Mouse (Mus musculus): ENCODE measurements around the gene Gm20388. TPM values are rescaled to one million over a fixed set of nuclear protein-coding genes. Genes with fewer than 3 reads are reported as not detected.
"Not testable (repeated sequence)": the region's sequence is repeated elsewhere in the genome, so short reads cannot be mapped to it uniquely, and the experiment has no call there.

The Gm20388 gene
- polyA plus RNA-seq, 1 experiment from 2014 or later: not detected

DNA sequence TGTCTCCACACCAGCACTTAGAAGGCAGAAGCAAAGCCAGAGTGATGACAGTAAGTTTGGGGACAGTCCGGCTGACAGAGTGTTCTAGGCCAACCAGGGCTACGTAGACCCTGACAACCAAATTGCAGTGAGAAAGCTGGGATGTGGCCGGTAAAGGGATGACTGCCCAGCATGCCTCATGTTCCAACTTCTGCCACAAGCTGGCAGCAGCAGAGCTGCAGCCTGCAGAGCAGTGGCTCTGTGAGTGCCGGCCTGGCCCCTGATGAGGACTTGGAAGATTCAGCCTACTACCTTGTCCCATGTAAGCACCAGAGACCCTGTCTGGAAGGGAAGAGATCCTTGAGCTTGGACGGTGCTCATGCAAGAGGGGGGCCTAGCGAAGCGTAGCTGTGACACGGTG, 765.1 kb downstream of the Gm20388 start:
- no peak for ATAC-seq (ENCODE audit: low FRiP score)
- WGBS: 72% methylated on average over 8 of the region's 8 CpGs
- Histone ChIP-seq H3K9me3 (ENCODE audit: control insufficient read depth, low read length) (no peaks in the 10 kb centered on the region), H3K27ac (ENCODE audit: low read depth, low read length) (no peak overlapping the region), H3K4me1 (ENCODE audit: control insufficient read depth, insufficient read depth, low read length) (no peaks in the 10 kb centered on the region), H3K4me2 (no peak overlapping the region), H3K27me3 (ENCODE audit: control insufficient read depth, insufficient read depth, low read length) (no peaks in the 10 kb centered on the region), H3K36me3 (ENCODE audit: control insufficient read depth, insufficient read depth, low read length) (peaks cover 10% of the 10 kb centered on the region), H3K4me3 (ENCODE audit: low read depth, low read length) (no peak overlapping the region), H3K9ac (ENCODE audit: low read length) (no peak overlapping the region)
- no peak for DNase-seq (ENCODE audit: low spot score, missing footprints)

DNA sequence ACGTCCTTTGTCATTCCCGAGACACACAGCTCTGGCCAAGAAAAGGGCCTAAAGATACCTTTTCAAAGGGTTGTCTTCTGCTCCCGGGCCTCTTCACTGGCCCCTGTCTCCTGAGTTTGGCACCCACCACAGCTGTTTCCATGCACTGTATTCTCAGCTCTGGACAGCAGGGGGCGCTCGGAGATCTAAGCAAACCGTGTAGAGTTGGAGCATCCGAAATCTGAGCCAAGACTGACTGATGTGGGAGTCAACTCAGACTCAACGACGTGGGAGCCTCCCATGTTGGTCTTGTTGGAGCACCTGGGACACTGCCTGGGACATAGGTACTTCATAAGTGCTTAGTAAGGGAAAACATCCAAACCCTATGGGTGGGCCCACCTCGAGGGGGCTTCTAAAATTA, 767.8 kb downstream of the Gm20388 start:
- Histone ChIP-seq H3K4me2 (no peak overlapping the region), H3K27me3 (ENCODE audit: control insufficient read depth, insufficient read depth, low read length) (no peaks in the 10 kb centered on the region), H3K4me3 (ENCODE audit: low read depth, low read length) (no peak overlapping the region), H3K9me3 (ENCODE audit: control insufficient read depth, low read length) (no peaks in the 10 kb centered on the region), H3K36me3 (ENCODE audit: control insufficient read depth, insufficient read depth, low read length) (peaks cover under 1% of the 10 kb centered on the region), H3K27ac (ENCODE audit: low read depth, low read length) (no peak overlapping the region), H3K9ac (ENCODE audit: low read length) (no peak overlapping the region), H3K4me1 (ENCODE audit: control insufficient read depth, insufficient read depth, low read length) (no peaks in the 10 kb centered on the region)
- WGBS: 13% methylated on average over 10 of the region's 10 CpGs
- DNase-seq (ENCODE audit: low spot score, missing footprints) (peak; percentile 99), ATAC-seq (ENCODE audit: low FRiP score) (peak; percentile 52; the same call in 1 of the 2 replicates)

DNA sequence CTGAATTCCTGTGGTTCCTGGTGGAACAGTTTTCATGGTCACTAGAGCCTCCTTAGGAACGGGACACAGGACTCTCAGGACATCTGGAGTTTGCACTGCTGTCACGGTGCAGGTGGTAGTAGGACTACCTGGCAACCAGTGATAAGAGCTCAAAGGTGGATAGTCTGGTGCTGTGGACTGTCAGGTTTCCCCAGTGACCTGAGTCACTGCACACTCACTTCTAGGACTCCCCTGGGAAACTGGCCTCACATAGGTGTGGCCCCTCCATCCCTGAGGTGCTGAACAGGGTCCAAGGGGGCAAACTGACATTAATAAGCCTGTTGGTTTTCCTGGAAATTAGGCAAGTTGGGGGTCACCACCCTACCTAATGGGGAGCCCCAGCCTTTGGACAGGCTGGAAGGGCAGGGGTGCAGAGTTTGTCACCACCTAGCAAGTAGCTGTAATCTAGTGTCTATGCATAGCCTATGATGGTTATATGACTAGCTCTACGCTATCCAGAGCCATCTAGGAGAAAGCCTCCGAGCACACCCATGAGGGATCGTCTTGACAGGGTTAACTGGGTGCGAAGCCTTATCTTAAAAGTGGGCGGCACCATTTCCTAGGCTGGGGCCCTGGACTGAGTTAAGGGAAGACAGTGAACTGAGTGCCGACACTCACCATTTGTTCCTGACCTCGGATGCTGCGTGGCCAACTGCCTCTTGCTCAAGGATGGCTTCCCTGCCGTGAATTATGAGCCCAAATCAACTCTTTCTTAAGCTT, 769.2 kb downstream of the Gm20388 start:
- no peak for DNase-seq (ENCODE audit: low spot score, missing footprints)
- WGBS: 74% methylated on average over 11 of the region's 11 CpGs
- Histone ChIP-seq H3K4me3 (ENCODE audit: low read depth, low read length) (no peak overlapping the region), H3K4me2 (no peak overlapping the region), H3K9me3 (ENCODE audit: control insufficient read depth, low read length) (no peaks in the 10 kb centered on the region), H3K36me3 (ENCODE audit: control insufficient read depth, insufficient read depth, low read length) (no peaks in the 10 kb centered on the region), H3K27ac (ENCODE audit: low read depth, low read length) (no peak overlapping the region), H3K9ac (ENCODE audit: low read length) (no peak overlapping the region), H3K27me3 (ENCODE audit: control insufficient read depth, insufficient read depth, low read length) (no peaks in the 10 kb centered on the region), H3K4me1 (ENCODE audit: control insufficient read depth, insufficient read depth, low read length) (no peaks in the 10 kb centered on the region)
- ATAC-seq (ENCODE audit: low FRiP score): no peak

DNA sequence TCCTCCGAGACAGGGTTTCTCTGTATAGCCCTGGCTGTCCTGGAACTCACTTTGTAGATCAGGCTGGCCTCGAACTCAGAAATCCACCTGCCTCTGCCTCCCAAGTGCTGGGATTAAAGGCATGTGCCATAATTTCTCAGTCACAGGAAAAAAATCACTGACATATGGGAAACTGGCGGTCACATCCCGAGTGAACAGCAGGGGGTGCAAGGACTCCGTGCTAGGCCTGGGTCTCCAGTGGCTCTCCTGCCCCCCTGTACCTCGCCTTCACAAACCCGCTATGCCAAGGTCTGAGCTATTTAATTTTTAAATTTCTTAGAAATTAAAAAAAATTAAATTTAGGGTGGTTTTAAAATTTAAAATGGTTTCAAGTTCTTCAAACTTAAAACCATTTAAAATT, 769.8 kb downstream of the Gm20388 start:
- not testable (repeated sequence) for H3K9ac ChIP-seq (ENCODE audit: low read length); H3K4me2 ChIP-seq; H3K27ac ChIP-seq (ENCODE audit: low read depth, low read length); H3K4me3 ChIP-seq (ENCODE audit: low read depth, low read length); H3K4me1 ChIP-seq (ENCODE audit: control insufficient read depth, insufficient read depth, low read length); H3K27me3 ChIP-seq (ENCODE audit: control insufficient read depth, insufficient read depth, low read length); H3K36me3 ChIP-seq (ENCODE audit: control insufficient read depth, insufficient read depth, low read length); ATAC-seq (ENCODE audit: low FRiP score); H3K9me3 ChIP-seq (ENCODE audit: control insufficient read depth, low read length)
- WGBS: 68% methylated on average over 7 of the region's 7 CpGs
- peak; percentile 88 for DNase-seq (ENCODE audit: low spot score, missing footprints)

DNA sequence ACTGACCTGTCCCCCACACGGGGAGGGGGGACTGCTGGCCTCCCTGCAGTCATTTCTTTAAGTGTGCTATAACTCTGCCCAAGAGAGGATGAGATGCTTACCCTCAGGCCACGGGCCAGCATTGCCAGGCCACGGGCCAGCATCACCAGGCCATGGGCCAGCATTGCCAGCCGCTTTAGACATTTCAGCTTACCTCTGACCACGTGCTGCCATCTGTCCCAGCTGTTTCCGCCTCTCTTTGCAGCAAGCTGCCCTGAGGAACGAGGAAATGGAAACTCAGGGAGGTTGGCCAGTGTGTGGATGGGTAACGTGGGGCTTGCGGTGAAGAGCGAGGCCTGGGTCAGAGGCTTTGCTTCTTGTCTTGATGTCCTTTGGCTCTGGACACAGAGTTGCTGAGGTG, 770.5 kb downstream of the Gm20388 start:
- Histone ChIP-seq H3K27me3 (ENCODE audit: control insufficient read depth, insufficient read depth, low read length) (no peaks in the 10 kb centered on the region), H3K9me3 (ENCODE audit: control insufficient read depth, low read length) (no peaks in the 10 kb centered on the region), H3K9ac (ENCODE audit: low read length) (no peak overlapping the region), H3K36me3 (ENCODE audit: control insufficient read depth, insufficient read depth, low read length) (no peaks in the 10 kb centered on the region), H3K4me3 (ENCODE audit: low read depth, low read length) (no peak overlapping the region), H3K27ac (ENCODE audit: low read depth, low read length) (no peak overlapping the region), H3K4me2 (no peak overlapping the region), H3K4me1 (ENCODE audit: control insufficient read depth, insufficient read depth, low read length) (no peaks in the 10 kb centered on the region)
- DNase-seq (ENCODE audit: low spot score, missing footprints) (no peak), ATAC-seq (ENCODE audit: low FRiP score) (no peak)
- WGBS: 79% methylated on average over 10 of the region's 10 CpGs

DNA sequence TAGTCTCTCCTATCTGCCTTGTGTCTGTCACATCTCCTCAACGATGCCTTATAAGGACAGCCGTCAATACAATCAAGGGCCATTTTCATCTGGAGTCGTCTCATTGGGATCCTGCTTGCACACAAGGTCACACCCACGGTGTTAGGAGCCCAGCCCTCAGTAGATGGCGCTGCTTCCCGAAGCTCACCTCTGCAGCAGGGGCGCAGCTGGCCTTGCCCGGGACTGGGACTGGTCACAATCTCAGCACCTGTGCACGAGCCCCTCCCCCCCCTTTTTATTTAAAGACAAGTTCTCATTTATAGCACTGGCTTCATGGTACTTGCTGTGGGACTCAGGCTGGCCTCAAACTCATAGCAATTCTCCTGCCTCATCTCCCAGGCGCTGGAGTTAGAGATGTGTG, 773.0 kb downstream of the Gm20388 start:
- 14% methylated on average over 10 of the region's 10 CpGs for WGBS
- H3K27ac ChIP-seq (ENCODE audit: low read depth, low read length): no peak overlapping the region
- H3K4me2 ChIP-seq: no peak overlapping the region
- H3K9ac ChIP-seq (ENCODE audit: low read length): no peak overlapping the region
- no peaks in the 10 kb centered on the region for H3K4me1 ChIP-seq (ENCODE audit: control insufficient read depth, insufficient read depth, low read length)
- ATAC-seq (ENCODE audit: low FRiP score): peak; percentile 62; the same call in 1 of the 2 replicates
- H3K9me3 ChIP-seq (ENCODE audit: control insufficient read depth, low read length): no peaks in the 10 kb centered on the region
- no peaks in the 10 kb centered on the region for H3K27me3 ChIP-seq (ENCODE audit: control insufficient read depth, insufficient read depth, low read length)
- no peaks in the 10 kb centered on the region for H3K36me3 ChIP-seq (ENCODE audit: control insufficient read depth, insufficient read depth, low read length)
- DNase-seq (ENCODE audit: low spot score, missing footprints): peak; percentile 93
- H3K4me3 ChIP-seq (ENCODE audit: low read depth, low read length): no peak overlapping the region

DNA sequence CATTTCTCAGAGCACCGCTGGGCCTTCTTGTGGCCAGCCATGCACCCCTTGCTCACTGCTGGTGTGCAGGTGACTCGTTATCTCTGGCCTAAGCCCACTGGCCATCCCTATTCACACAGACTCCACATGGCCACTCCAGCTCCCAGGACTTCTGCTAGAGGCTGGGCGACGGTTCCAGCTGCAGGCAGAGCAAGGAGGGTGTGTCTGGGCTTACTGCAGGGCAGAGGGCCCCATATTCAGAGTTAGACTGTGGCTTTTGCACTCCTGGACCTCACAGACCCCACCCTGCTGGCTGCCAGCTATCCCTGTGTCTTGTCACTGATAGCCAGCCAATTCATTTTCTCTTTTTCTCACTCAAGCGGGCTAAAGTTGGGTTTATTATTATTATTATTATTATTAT, 773.4 kb downstream of the Gm20388 start:
- Histone ChIP-seq H3K4me3 (ENCODE audit: low read depth, low read length) (no peak overlapping the region), H3K36me3 (ENCODE audit: control insufficient read depth, insufficient read depth, low read length) (no peaks in the 10 kb centered on the region), H3K27me3 (ENCODE audit: control insufficient read depth, insufficient read depth, low read length) (no peaks in the 10 kb centered on the region), H3K4me1 (ENCODE audit: control insufficient read depth, insufficient read depth, low read length) (no peaks in the 10 kb centered on the region), H3K27ac (ENCODE audit: low read depth, low read length) (no peak overlapping the region), H3K9ac (ENCODE audit: low read length) (0 out of 2 replicates have a peak overlapping the region, but pooled peaks have one; percentile 16), H3K9me3 (ENCODE audit: control insufficient read depth, low read length) (no peaks in the 10 kb centered on the region), H3K4me2 (no peak overlapping the region)
- 55% methylated on average over 5 of the region's 5 CpGs for WGBS
- no peak for DNase-seq (ENCODE audit: low spot score, missing footprints)
- ATAC-seq (ENCODE audit: low FRiP score): no peak

DNA sequence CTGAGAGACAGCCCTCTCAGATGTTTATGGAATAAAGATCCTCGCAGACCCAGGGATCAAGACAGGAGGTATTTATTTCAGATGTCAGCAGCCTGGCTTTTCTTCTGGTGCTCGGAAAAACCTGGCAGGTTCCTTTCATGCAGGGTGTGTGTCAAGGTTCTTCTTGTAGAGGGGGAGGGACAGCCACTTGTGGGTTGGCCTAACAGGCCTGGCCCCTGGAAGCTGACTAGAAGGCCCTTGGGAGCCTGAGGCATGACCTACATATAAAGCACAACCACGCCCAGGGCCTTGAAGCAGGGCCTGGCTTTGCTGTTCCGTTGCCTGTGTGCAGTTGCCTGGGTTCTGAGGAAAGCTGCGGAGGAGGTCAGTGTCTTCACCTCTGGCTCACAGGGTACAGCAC, 774.5 kb downstream of the Gm20388 start:
- ATAC-seq (ENCODE audit: low FRiP score) (no peak), DNase-seq (ENCODE audit: low spot score, missing footprints) (no peak)
- H3K27ac ChIP-seq (ENCODE audit: low read depth, low read length): no peak overlapping the region
- no peaks in the 10 kb centered on the region for H3K9me3 ChIP-seq (ENCODE audit: control insufficient read depth, low read length)
- H3K4me2 ChIP-seq: no peak overlapping the region
- no peak overlapping the region for H3K4me3 ChIP-seq (ENCODE audit: low read depth, low read length)
- WGBS: 73% methylated on average over 5 of the region's 5 CpGs
- H3K4me1 ChIP-seq (ENCODE audit: control insufficient read depth, insufficient read depth, low read length): no peaks in the 10 kb centered on the region
- no peak overlapping the region for H3K9ac ChIP-seq (ENCODE audit: low read length)
- no peaks in the 10 kb centered on the region for H3K36me3 ChIP-seq (ENCODE audit: control insufficient read depth, insufficient read depth, low read length)
- no peaks in the 10 kb centered on the region for H3K27me3 ChIP-seq (ENCODE audit: control insufficient read depth, insufficient read depth, low read length)

DNA sequence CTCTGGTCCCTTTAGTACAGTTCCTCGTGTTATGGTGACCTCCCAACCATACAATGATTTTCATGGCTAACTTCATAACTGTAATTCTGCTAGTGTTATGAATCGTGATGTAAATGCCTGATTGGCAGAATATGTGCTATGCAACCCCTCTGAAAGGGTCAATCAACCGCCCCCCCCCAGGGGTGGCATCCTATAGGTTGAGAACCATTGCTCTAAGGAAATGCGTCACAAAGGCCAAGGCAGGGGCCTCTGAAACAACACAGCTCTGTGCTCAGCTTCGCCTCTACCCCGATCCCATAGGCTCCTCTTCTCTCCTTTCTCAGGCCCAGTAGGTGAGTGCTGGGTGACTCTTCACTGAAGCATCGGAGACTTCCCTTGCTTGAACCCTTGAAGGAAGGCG, 775.0 kb downstream of the Gm20388 start:
- ATAC-seq (ENCODE audit: low FRiP score) (no peak), DNase-seq (ENCODE audit: low spot score, missing footprints) (no peak)
- Histone ChIP-seq H3K9me3 (ENCODE audit: control insufficient read depth, low read length) (no peaks in the 10 kb centered on the region), H3K27ac (ENCODE audit: low read depth, low read length) (no peak overlapping the region), H3K36me3 (ENCODE audit: control insufficient read depth, insufficient read depth, low read length) (no peaks in the 10 kb centered on the region), H3K4me3 (ENCODE audit: low read depth, low read length) (no peak overlapping the region), H3K27me3 (ENCODE audit: control insufficient read depth, insufficient read depth, low read length) (no peaks in the 10 kb centered on the region), H3K4me2 (no peak overlapping the region), H3K4me1 (ENCODE audit: control insufficient read depth, insufficient read depth, low read length) (no peaks in the 10 kb centered on the region), H3K9ac (ENCODE audit: low read length) (no peak overlapping the region)
- WGBS: 77% methylated on average over 8 of the region's 8 CpGs

Data from midbrain, embryonic 11.5 days (tissue).